Mouse (Mus musculus): ENCODE data around the gene Asb2. TPM values are rescaled to one million over a fixed set of nuclear protein-coding genes. Genes with fewer than 3 reads are reported as not detected.

Gene Asb2
- polyA plus RNA-seq, 2 experiments = 2.5 to 3.6 TPM

- Histone ChIP-seq H3K4me3 (ENCODE audit: insufficient read depth in 1 of 2, low read depth in 2 of 2, low read length in 2 of 2) (no peak overlapping the region), H3K27me3 (ENCODE audit: control insufficient read depth, insufficient read depth, low read length) (no peaks in the 10 kb centered on the region), H3K9me3 (ENCODE audit: control insufficient read depth, low read length) (no peaks in the 10 kb centered on the region), H3K4me1 (replicated peaks; ENCODE audit: control insufficient read depth in 2 of 2, insufficient read depth in 2 of 2, low read length in 1 of 2) (peaks cover 8 to 14% of the 10 kb centered on the region in 2 experiments), H3K9ac (replicated peaks) (no peak overlapping the region), H3K36me3 (replicated peaks; ENCODE audit: control insufficient read depth, insufficient read depth, low read depth) (no peaks in the 10 kb centered on the region), H3K27ac (no peak overlapping the region), H3K4me2 (ENCODE audit: low read depth) (no peak overlapping the region)
- WGBS (ENCODE audit: insufficient replicate concordance) = 62% methylated on average over 4 of the region's 4 CpGs
- no peak for ATAC-seq (ENCODE audit: insufficient read depth)
- TF ChIP-seq EP300 (IDR thresholded peaks at IDR 0.05; ENCODE audit: low read depth) = no peak
- no peak for TF ChIP-seq CTCF (IDR thresholded peaks at IDR 0.05; ENCODE audit: low read depth)
- DNase-seq (ENCODE audit: low read depth in 3 of 3, low spot score in 3 of 3) = no peak
Measured at GRCm38 (mm10) chr12:103376774-103377173, 21.0 kb upstream of the Asb2 start.

- DNase-seq (ENCODE audit: low read depth in 3 of 3, low spot score in 3 of 3) (no peak), ATAC-seq (ENCODE audit: insufficient read depth) (no peak)
- Histone ChIP-seq H3K4me2 (ENCODE audit: low read depth) (no peak overlapping the region), H3K36me3 (replicated peaks; ENCODE audit: control insufficient read depth, insufficient read depth, low read depth) (no peaks in the 10 kb centered on the region), H3K9me3 (ENCODE audit: control insufficient read depth, low read length) (no peaks in the 10 kb centered on the region), H3K27me3 (ENCODE audit: control insufficient read depth, insufficient read depth, low read length) (no peaks in the 10 kb centered on the region), H3K4me1 (replicated peaks; ENCODE audit: control insufficient read depth in 2 of 2, insufficient read depth in 2 of 2, low read length in 1 of 2) (peaks cover 8 to 14% of the 10 kb centered on the region in 2 experiments), H3K9ac (replicated peaks) (no peak overlapping the region), H3K4me3 (ENCODE audit: insufficient read depth in 1 of 2, low read depth in 2 of 2, low read length in 2 of 2) (no peak overlapping the region), H3K27ac (no peak overlapping the region)
- WGBS (ENCODE audit: insufficient replicate concordance) = 45% methylated on average over 5 of the region's 5 CpGs
- TF ChIP-seq EP300 (IDR thresholded peaks at IDR 0.05; ENCODE audit: low read depth) (no peak), CTCF (IDR thresholded peaks at IDR 0.05; ENCODE audit: low read depth) (no peak)
Measured at GRCm38 (mm10) chr12:103376124-103376523, 20.3 kb upstream of the Asb2 start.

GRCm38 (mm10) chr12:103373530-103374236 is 17.9 kb upstream of the Asb2 start:
- no peaks in the 10 kb centered on the region for H3K36me3 ChIP-seq (replicated peaks; ENCODE audit: control insufficient read depth, insufficient read depth, low read depth)
- peak; percentile 89 for ATAC-seq (ENCODE audit: insufficient read depth)
- WGBS (ENCODE audit: insufficient replicate concordance) = 20% methylated on average over 8 of the region's 8 CpGs
- no peaks in the 10 kb centered on the region for H3K27me3 ChIP-seq (ENCODE audit: control insufficient read depth, insufficient read depth, low read length)
- H3K4me2 ChIP-seq (ENCODE audit: low read depth) = peak overlapping the region; percentile 4; the same call in 1 of the 2 replicates
- no peak overlapping the region for H3K4me3 ChIP-seq (ENCODE audit: insufficient read depth in 1 of 2, low read depth in 2 of 2, low read length in 2 of 2)
- DNase-seq (ENCODE audit: low read depth in 3 of 3, low spot score in 3 of 3) = peak; percentile 49 to 57 (median 51)
- no peak overlapping the region for H3K9ac ChIP-seq (replicated peaks)
- no peaks in the 10 kb centered on the region for H3K9me3 ChIP-seq (ENCODE audit: control insufficient read depth, low read length)
- no peak overlapping the region for H3K27ac ChIP-seq
- TF ChIP-seq EP300 (IDR thresholded peaks at IDR 0.05; ENCODE audit: low read depth) = peak; percentile 77
- TF ChIP-seq CTCF (IDR thresholded peaks at IDR 0.05; ENCODE audit: low read depth) = no peak
- peaks cover 8 to 14% of the 10 kb centered on the region in 2 experiments for H3K4me1 ChIP-seq (replicated peaks; ENCODE audit: control insufficient read depth in 2 of 2, insufficient read depth in 2 of 2, low read length in 1 of 2)

GRCm38 (mm10) chr12:103371711-103372110 is 15.9 kb upstream of the Asb2 start:
- WGBS (ENCODE audit: insufficient replicate concordance) = 16% methylated on average over 6 of the region's 6 CpGs
- H3K27ac ChIP-seq = no peak overlapping the region

GRCm38 (mm10) chr12:103370861-103371260 is 15.1 kb upstream of the Asb2 start:
- Histone ChIP-seq H3K4me2 (ENCODE audit: low read depth) (no peak overlapping the region), H3K36me3 (replicated peaks; ENCODE audit: control insufficient read depth, insufficient read depth, low read depth) (no peaks in the 10 kb centered on the region), H3K4me1 (replicated peaks; ENCODE audit: control insufficient read depth in 2 of 2, insufficient read depth in 2 of 2, low read length in 1 of 2) (peaks cover 12 to 21% of the 10 kb centered on the region in 2 experiments), H3K27me3 (ENCODE audit: control insufficient read depth, insufficient read depth, low read length) (no peaks in the 10 kb centered on the region), H3K4me3 (ENCODE audit: insufficient read depth in 1 of 2, low read depth in 2 of 2, low read length in 2 of 2) (no peak overlapping the region), H3K9me3 (ENCODE audit: control insufficient read depth, low read length) (no peaks in the 10 kb centered on the region), H3K9ac (replicated peaks) (no peak overlapping the region), H3K27ac (no peak overlapping the region)
- no peak for TF ChIP-seq EP300 (IDR thresholded peaks at IDR 0.05; ENCODE audit: low read depth)
- no peak for TF ChIP-seq CTCF (IDR thresholded peaks at IDR 0.05; ENCODE audit: low read depth)
- DNase-seq (ENCODE audit: low read depth in 3 of 3, low spot score in 3 of 3) = no peak
- no peak for ATAC-seq (ENCODE audit: insufficient read depth)
- 66% methylated on average over 4 of the region's 4 CpGs for WGBS (ENCODE audit: insufficient replicate concordance)

More at GRCm38 (mm10) chr12:103371711-103372110, 15.9 kb upstream of the Asb2 start:
- no peak for ATAC-seq (ENCODE audit: insufficient read depth)
- no peaks in the 10 kb centered on the region for H3K9me3 ChIP-seq (ENCODE audit: control insufficient read depth, low read length)
- no peak overlapping the region for H3K9ac ChIP-seq (replicated peaks)
- DNase-seq (ENCODE audit: low read depth in 3 of 3, low spot score in 3 of 3) = peak in 2 of 3 experiments; percentile 49 to 53
- H3K36me3 ChIP-seq (replicated peaks; ENCODE audit: control insufficient read depth, insufficient read depth, low read depth) = no peaks in the 10 kb centered on the region
- TF ChIP-seq CTCF (IDR thresholded peaks at IDR 0.05; ENCODE audit: low read depth) (peak; percentile 93), EP300 (IDR thresholded peaks at IDR 0.05; ENCODE audit: low read depth) (no peak)
- H3K27me3 ChIP-seq (ENCODE audit: control insufficient read depth, insufficient read depth, low read length) = no peaks in the 10 kb centered on the region
- H3K4me3 ChIP-seq (ENCODE audit: insufficient read depth in 1 of 2, low read depth in 2 of 2, low read length in 2 of 2) = no peak overlapping the region
- H3K4me1 ChIP-seq (replicated peaks; ENCODE audit: control insufficient read depth in 2 of 2, insufficient read depth in 2 of 2, low read length in 1 of 2) = peaks cover 12 to 21% of the 10 kb centered on the region in 2 experiments
- no peak overlapping the region for H3K4me2 ChIP-seq (ENCODE audit: low read depth)
